Mouse (Mus musculus): ENCODE data around the gene Ankub1. TPM values are rescaled to one million over a fixed set of nuclear protein-coding genes. Genes with fewer than 3 reads are reported as not detected.

Ankub1 gene
- 0.17 TPM in 1 of 2 replicates, not detected in the other for polyA plus RNA-seq (2016; fragmentation: Nextera tagmentation; extraction: Ambion mirVana)

DNA sequence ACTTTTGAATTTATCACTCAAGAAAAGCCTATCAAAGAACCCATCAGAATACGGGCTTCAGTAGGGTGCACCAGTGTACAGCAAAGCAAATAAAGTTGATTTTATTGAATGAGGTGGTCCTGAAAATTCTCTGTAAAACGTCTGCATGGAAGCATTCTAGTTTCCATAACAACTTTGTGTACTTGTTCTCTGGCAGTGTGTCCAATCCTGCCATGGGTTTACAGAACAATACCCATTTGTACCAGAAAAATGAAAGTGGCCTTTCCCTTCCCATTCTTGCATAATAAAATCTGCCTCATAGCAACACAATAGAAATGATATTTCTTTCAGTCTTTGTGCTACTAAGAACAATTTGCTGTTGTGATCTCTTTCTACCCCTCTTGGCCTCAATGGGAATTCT lies at the start of gene Ankub1:
Gene Ankub1, minus strand, starts transcription at position 81 of the 400 bp plus-strand sequence.
- Histone ChIP-seq H3K27me3 (ENCODE audit: low read depth, poor library complexity, severe bottlenecking) (no peaks in the 10 kb centered on the region), H3K4me3 (no peak within 1 kb of the TSS), H3K4me1 (no peaks in the 10 kb centered on the region), H3K27ac (replicated peaks) (no peak within 1 kb of the TSS), H3K9me3 (replicated peaks) (no peaks in the 10 kb centered on the region), H3K36me3 (no peaks in the 10 kb centered on the region)
- DNase-seq (ENCODE audit: low spot score): no peak
- 75% methylated on average over 2 of the region's 2 CpGs for WGBS

DNA sequence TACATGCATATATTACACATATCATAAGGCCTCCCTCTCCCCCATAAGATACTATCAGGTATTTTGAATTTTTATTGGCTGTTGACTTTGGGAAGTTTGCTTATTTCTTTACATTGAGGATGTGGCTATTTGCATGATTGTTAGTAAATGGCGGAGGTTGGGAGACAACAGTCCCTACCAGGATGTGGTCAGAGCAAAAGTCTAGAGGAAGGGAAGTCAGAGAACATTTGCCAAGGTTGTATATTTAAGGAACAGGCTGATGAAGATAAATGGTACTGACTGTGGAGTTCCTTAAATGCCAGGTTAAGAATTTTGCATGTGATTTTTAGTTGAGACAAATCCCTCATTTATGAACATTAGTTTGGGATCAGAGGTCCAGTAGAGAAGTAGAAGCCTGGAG lies 47.2 kb upstream of the Ankub1 start:
- H3K36me3 ChIP-seq: no peaks in the 10 kb centered on the region
- H3K9me3 ChIP-seq (replicated peaks): no peaks in the 10 kb centered on the region
- H3K4me1 ChIP-seq: peaks cover 24% of the 10 kb centered on the region
- DNase-seq (ENCODE audit: low spot score): no peak
- H3K27ac ChIP-seq (replicated peaks): no peak overlapping the region
- 98% methylated on average over 1 of the region's 1 CpGs for WGBS
- H3K27me3 ChIP-seq (ENCODE audit: low read depth, poor library complexity, severe bottlenecking): no peaks in the 10 kb centered on the region
- H3K4me3 ChIP-seq: no peak overlapping the region

DNA sequence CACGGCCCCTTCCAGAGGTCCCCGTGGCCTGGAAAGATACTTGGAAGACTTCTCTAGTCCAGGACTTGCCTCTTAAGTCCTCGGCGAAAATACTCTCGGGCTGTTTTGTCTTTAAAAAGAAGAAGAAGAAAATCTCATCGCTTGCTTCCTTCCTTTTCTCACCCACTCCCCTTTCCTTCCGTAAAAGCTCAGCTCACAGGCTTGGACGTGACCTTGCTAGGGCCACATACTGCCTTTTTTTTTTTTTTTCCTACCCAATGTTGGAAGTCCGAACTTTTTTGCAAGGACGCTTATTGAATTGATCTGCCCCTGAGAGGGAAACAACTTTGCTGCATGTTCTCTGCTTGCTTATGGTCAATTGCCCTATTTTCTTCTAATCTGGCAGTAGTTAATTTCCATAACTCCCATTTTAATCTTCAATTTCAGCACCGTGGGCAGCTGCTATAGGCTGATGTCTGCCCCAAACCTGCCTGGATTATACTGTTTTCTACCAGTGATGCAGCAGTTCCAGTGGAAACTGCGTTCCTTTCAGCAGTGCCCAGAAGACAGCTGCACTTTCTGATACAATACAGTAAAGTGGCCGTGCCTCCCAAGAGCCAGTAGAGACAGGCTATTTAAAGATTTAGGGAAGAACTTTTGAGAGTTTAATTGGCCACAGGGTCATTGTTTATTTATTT lies 44.0 kb upstream of the Ankub1 start:
- DNase-seq (ENCODE audit: low spot score): peak; percentile 12
- no peaks in the 10 kb centered on the region for H3K27me3 ChIP-seq (ENCODE audit: low read depth, poor library complexity, severe bottlenecking)
- no peaks in the 10 kb centered on the region for H3K9me3 ChIP-seq (replicated peaks)
- 5% methylated on average over 13 of the region's 13 CpGs for WGBS
- no peaks in the 10 kb centered on the region for H3K36me3 ChIP-seq
- H3K27ac ChIP-seq (replicated peaks): peak overlapping the region; percentile 95
- H3K4me3 ChIP-seq: peak overlapping the region; percentile 86
- peaks cover 25% of the 10 kb centered on the region for H3K4me1 ChIP-seq

DNA sequence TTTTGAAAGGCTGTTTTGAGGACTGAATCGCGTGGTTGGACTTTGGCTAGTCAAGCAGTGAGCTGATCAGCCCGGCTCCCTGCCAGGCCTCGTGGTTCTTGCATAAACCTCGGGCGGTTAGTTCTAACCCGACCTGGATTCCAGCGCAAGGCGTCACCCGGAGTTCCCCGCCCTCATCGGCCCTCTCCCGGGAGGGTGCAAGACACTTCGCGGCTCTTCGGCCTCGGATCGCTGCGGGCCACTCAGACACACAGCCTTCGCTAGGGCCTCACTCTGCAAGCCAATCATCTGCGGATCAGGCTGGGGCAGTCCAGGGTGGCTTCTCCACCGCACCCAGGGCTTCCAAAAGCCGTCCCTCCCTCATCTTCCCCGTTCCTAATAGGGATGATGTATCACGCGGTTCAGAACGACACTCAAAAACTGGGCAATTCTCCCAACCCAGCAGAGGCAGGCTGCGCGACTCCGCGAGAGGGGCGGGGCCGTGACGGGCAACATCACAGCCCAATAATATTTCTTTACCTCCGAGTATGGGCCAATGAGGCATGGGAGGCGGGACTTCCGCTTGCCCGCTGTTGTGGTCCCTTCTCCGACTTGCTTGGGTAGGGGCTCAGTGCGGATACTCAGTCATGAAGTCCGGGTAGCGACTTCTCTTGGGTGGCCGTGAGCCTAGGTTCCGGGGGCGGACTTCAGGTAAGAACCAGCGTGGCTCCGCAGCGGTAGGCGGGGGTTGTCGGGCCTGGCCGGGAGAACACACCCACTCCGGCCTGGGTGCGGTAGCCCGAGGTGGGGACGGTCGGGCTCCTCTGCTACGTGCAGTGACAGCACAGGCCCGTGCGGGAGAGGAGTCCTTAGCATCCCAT lies 43.1 kb upstream of the Ankub1 start, which contains the start of gene Rnf13:
Gene Rnf13, plus strand, starts transcription at position 552 of the 860 bp plus-strand sequence.
- H3K27me3 ChIP-seq (ENCODE audit: low read depth, poor library complexity, severe bottlenecking): no peaks in the 10 kb centered on the region
- H3K27ac ChIP-seq (replicated peaks): peak within 1 kb of the TSS; percentile 95
- under 1% methylated on average over 59 of the region's 59 CpGs for WGBS
- H3K4me3 ChIP-seq: peak within 1 kb of the TSS; percentile 86
- H3K4me1 ChIP-seq: peaks cover 25% of the 10 kb centered on the region
- no peaks in the 10 kb centered on the region for H3K36me3 ChIP-seq
- DNase-seq (ENCODE audit: low spot score): peak; percentile 97
- no peaks in the 10 kb centered on the region for H3K9me3 ChIP-seq (replicated peaks)

DNA sequence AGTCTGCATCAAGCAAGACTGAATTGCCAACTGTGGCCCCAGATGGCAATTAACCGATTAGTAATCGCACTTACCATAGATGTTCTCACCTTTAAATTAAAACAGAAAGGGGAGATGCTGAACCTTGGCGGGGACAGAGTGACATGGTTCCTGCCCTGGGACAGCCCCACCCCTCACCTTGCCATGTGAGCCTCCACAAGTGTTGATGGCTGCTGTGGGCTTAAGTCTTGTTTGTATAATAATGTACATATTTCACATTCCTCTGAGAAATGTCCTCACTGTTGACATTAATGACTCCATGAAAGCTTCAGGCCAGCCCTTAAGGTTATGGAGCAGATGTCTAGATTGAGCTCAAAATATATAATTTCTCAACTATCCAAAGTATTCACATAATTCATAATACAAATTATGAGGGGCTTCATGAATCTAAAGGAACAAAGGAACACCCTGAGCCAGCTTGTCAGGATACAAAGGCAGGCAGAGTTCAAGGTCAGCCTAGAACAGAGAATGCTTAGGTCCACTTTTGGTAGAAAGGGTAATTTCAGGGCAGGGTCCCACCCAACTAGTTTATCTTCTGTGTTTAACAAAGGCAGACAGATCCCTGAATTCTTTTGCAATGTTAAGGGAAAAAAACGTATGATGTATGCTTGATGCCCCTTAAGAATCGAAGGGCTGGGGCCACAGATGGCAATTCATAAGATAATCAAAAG lies 39.8 kb upstream of the Ankub1 start:
- Histone ChIP-seq H3K4me3 (no peak overlapping the region), H3K9me3 (replicated peaks) (no peaks in the 10 kb centered on the region), H3K27me3 (ENCODE audit: low read depth, poor library complexity, severe bottlenecking) (no peaks in the 10 kb centered on the region), H3K4me1 (peaks cover 18% of the 10 kb centered on the region), H3K36me3 (no peaks in the 10 kb centered on the region), H3K27ac (replicated peaks) (no peak overlapping the region)
- WGBS: 88% methylated on average over 5 of the region's 5 CpGs
- no peak for DNase-seq (ENCODE audit: low spot score)

DNA sequence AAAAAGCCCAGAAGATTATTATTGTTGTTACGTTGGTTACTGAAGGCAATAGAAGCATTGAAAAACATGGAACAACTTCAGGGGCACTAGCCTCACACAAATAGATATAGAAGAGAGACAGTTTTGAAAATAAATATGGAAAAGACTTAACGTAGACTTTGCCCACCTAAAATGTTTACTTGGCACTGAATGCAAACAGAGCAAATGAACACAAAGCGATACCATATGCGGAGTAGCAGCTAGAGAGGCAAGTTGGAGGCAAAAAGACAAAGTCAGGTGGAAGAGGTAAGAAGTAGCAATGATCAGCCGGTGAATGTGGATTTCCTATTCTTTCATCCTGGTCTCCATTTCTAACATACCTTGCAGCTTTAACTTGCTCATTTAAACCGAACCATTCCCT lies 21.6 kb upstream of the Ankub1 start:
- DNase-seq (ENCODE audit: low spot score): no peak
- Histone ChIP-seq H3K4me3 (no peak overlapping the region), H3K4me1 (no peaks in the 10 kb centered on the region), H3K9me3 (replicated peaks) (no peaks in the 10 kb centered on the region), H3K27ac (replicated peaks) (no peak overlapping the region), H3K27me3 (ENCODE audit: low read depth, poor library complexity, severe bottlenecking) (no peaks in the 10 kb centered on the region), H3K36me3 (no peaks in the 10 kb centered on the region)
- WGBS: 92% methylated on average over 6 of the region's 6 CpGs

DNA sequence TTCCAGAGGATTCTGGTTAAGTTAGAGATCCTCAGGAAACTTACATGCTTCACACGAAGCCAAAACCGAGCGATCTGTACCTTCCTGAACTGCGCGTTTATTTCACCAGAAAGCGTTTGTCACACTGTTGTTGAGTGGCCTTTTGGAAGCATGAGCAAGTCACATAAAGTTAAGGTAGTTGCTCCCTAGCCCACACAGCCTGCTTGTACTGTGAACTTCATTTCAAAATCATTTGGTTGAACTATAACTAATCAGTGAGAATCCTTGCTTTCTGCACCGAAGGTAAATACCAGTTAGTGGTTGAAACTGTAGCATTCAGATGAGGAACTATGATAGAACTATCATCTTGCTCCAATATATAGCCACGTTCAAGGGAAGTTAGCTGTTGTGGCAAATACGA lies 4.2 kb upstream of the Ankub1 start:
- WGBS: 95% methylated on average over 9 of the region's 9 CpGs
- H3K4me1 ChIP-seq: no peaks in the 10 kb centered on the region
- H3K27ac ChIP-seq (replicated peaks): no peak overlapping the region
- DNase-seq (ENCODE audit: low spot score): no peak
- H3K4me3 ChIP-seq: no peak overlapping the region
- no peaks in the 10 kb centered on the region for H3K36me3 ChIP-seq
- no peaks in the 10 kb centered on the region for H3K9me3 ChIP-seq (replicated peaks)
- H3K27me3 ChIP-seq (ENCODE audit: low read depth, poor library complexity, severe bottlenecking): no peaks in the 10 kb centered on the region

DNA sequence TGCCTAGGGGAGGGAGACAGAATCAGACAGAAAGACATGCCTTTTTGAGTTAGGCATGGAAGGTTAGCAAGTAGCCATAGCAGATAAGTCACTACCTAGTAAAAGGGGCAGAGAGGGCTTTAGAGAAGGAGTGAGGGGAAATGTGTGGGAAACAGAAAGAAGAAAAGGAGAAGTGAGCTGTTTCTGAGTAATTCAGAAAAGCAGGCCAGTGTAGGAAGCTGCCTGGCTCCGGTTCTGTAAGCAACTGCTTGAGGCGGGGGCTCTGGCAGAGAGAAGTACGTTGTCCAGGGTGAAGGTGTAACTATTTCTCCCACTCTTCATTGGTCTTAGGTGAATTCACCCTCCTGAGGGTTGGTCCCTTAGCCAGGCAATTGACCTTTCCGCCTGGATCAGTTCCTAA lies 3.6 kb upstream of the Ankub1 start:
- Histone ChIP-seq H3K36me3 (no peaks in the 10 kb centered on the region), H3K27ac (replicated peaks) (no peak overlapping the region), H3K4me1 (no peaks in the 10 kb centered on the region), H3K4me3 (no peak overlapping the region), H3K27me3 (ENCODE audit: low read depth, poor library complexity, severe bottlenecking) (no peaks in the 10 kb centered on the region), H3K9me3 (replicated peaks) (no peaks in the 10 kb centered on the region)
- WGBS: 89% methylated on average over 4 of the region's 4 CpGs
- no peak for DNase-seq (ENCODE audit: low spot score)

DNA sequence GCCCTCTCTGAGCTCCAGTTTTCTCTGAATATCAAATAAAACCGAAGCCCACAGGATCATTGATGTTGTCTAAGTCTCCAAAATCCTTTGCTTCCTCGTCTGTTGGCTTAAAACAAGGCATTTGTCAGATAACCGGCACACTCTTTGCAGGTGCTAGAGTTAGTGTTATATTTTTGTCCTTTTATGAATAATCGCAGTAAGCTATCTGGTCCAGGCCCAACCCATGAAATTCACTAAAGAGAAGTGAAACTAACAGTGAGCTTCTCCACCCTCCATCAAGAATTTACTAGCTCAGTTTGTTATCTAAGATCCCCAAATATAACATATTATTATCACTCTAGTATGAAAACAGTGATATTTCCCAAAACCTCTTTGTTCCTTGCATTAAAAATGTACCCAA lies 827 bp downstream of the Ankub1 start:
- WGBS: 91% methylated on average over 4 of the region's 4 CpGs

DNA sequence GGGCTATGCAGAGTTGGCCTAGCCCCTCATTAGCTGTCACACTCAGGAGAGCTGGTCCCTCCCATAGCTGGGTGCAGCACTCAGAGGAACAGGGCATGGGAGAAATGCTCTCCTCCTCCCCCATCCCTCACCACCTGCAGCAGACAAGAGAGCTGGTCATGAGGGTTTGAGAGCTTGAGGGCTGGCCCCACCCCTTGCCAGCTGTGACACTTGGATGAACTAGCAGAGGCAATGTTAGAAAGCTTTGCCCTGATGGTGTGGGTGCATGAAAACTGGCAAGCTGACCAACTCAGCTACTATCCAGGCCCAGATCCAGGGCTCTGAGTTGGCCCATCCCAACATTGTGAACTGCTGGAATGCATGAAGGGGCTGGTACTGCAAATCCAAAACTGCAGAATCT lies 14.8 kb downstream of the Ankub1 start:
- Histone ChIP-seq H3K9me3 (replicated peaks) (no peaks in the 10 kb centered on the region), H3K36me3 (no peaks in the 10 kb centered on the region), H3K27ac (replicated peaks) (no peak overlapping the region), H3K4me3 (no peak overlapping the region), H3K4me1 (no peaks in the 10 kb centered on the region), H3K27me3 (ENCODE audit: low read depth, poor library complexity, severe bottlenecking) (no peaks in the 10 kb centered on the region)
- DNase-seq (ENCODE audit: low spot score): no peak

More for the DNA sequence above, 827 bp downstream of the Ankub1 start:
- no peak for DNase-seq (ENCODE audit: low spot score)
- no peaks in the 10 kb centered on the region for H3K27me3 ChIP-seq (ENCODE audit: low read depth, poor library complexity, severe bottlenecking)
- no peaks in the 10 kb centered on the region for H3K4me1 ChIP-seq
- H3K9me3 ChIP-seq (replicated peaks): no peaks in the 10 kb centered on the region
- H3K27ac ChIP-seq (replicated peaks): no peak overlapping the region
- no peak overlapping the region for H3K4me3 ChIP-seq
- no peaks in the 10 kb centered on the region for H3K36me3 ChIP-seq

DNA sequence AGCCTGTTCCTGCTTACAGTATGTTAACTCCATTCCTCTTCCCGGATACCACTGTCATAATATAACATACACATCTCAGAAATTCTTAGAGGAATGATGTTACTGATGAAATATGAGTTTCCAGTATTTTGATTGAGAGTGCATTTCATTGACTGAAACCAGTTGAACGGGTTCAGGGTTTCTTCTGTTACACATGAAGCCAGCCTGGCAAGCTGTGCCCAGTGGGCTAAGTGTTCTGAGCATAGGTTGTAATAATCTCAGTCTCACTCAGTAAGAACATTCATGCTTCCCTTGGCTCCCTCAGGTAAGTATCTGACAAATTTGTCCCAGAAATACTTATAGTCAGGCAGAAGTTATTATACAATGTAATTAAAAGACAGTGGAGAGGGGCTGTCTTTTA lies 18.5 kb downstream of the Ankub1 start:
- Histone ChIP-seq H3K4me3 (no peak overlapping the region), H3K4me1 (no peaks in the 10 kb centered on the region), H3K36me3 (no peaks in the 10 kb centered on the region), H3K9me3 (replicated peaks) (no peaks in the 10 kb centered on the region), H3K27me3 (ENCODE audit: low read depth, poor library complexity, severe bottlenecking) (no peaks in the 10 kb centered on the region), H3K27ac (replicated peaks) (no peak overlapping the region)
- WGBS: 87% methylated on average over 2 of the region's 2 CpGs
- no peak for DNase-seq (ENCODE audit: low spot score)

DNA sequence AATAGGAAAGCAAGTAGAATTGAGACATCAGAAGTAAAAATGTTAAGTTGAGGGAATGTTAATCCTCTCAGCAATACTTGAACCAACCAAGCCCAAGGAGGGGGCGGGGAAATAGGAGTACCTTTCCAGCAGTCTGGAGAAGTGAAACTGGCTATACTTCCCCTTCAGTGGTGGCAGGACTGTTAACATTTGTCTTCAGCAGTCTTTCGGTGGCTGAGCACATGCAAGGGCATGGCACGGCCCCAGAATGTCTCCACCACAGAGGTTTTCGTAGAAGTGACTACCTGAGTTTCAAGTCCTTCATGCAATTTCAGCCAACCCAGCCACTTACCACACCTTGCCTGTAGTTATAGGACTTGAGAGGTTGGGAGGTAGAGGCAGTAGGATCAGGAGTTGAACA lies 19.0 kb downstream of the Ankub1 start:
- H3K4me3 ChIP-seq: no peak overlapping the region
- H3K4me1 ChIP-seq: no peaks in the 10 kb centered on the region
- 87% methylated on average over 4 of the region's 4 CpGs for WGBS
- no peak for DNase-seq (ENCODE audit: low spot score)
- H3K27ac ChIP-seq (replicated peaks): no peak overlapping the region
- no peaks in the 10 kb centered on the region for H3K27me3 ChIP-seq (ENCODE audit: low read depth, poor library complexity, severe bottlenecking)
- no peaks in the 10 kb centered on the region for H3K9me3 ChIP-seq (replicated peaks)
- H3K36me3 ChIP-seq: no peaks in the 10 kb centered on the region

Data from midbrain, embryonic 10.5 days (tissue).